Mouse (Mus musculus): ENCODE data around the gene Fads6. TPM values are rescaled to one million over a fixed set of nuclear protein-coding genes. Genes with fewer than 3 reads are reported as not detected.

The Fads6 gene
- polyA plus RNA-seq, 1 experiment, result 0.07 TPM

DNA sequence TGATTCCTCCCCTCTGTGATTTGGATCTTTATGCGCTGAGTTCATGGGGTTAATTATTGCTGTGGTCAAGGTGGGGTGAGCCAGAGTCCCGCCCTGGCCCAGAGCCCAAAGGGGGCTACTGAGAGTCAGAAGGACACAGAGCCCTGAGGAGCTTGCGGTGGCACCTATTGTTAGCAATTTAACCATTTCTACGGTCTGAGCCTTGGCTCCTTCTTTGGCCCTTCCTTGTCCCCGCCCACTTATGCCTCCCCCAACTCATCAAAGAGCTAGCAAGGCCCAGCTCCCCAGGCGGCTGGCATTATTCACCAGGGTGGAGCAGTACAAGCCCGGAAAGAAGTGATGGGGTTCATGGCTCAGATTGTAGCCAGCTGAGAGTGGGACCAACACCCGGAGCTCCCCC, 9.4 kb upstream of the Fads6 start, which contains the start of gene Otop2:
Gene Otop2, plus strand, starts transcription at position 301 of the 400 bp plus-strand sequence.
- TF ChIP-seq GATA1 (IDR thresholded peaks at IDR 0.05; ENCODE audit: borderline replicate concordance, low read length), result no peak
- no peak for TF ChIP-seq FLI1 (IDR thresholded peaks at IDR 0.05; ENCODE audit: low read length)
- H3K4me1 ChIP-seq, result peaks cover 11% of the 10 kb centered on the region
- peak within 1 kb of the TSS; percentile 23 for H3K4me3 ChIP-seq (replicated peaks)
- H3K36me3 ChIP-seq (replicated peaks; ENCODE audit: low read length), result no peaks in the 10 kb centered on the region
- no peaks in the 10 kb centered on the region for H3K9me3 ChIP-seq
- H3K27me3 ChIP-seq (replicated peaks), result peaks cover 84% of the 10 kb centered on the region

DNA sequence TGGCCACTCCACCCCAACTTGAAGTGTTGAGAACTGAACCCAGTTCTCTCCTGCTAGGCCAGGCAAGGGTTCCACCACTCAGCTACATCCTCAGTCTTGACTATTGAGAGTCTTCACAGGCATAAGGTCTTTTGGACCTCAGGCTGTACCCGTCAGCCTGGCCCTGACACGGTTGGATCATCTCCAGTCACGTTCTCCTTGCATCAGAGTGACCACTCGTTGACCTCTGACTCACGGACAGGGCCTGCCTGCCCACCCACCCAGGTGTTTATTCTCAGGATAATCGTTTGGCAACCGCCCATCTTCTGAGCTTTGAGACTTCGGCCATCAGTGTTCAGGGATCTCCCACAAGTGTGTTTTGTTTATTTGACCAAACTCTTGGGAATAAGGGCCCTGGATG, 5.7 kb upstream of the Fads6 start:
- Histone ChIP-seq H3K4me1 (peaks cover 8% of the 10 kb centered on the region), H3K4me3 (replicated peaks) (no peak overlapping the region), H3K27me3 (replicated peaks) (peaks cover 66% of the 10 kb centered on the region)

DNA sequence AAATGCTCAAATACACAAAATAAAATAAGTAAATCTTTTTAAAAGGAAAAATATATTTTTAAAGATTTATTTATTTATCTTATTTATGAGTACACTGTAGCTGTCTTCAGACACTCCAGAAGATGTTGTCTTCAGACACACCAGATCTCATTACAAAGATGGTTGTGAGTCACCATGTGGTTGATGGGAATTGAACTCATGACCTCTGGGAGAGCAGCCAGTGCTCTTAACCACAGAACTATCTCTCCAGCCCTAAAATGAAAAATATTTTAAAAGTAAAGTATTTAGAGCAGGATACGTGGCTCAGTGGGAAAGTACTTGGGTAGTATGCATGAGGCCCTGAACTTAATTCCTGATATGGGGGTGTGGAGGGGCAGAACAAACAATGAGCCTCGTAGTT, 3.9 kb upstream of the Fads6 start:
- Histone ChIP-seq H3K27me3 (replicated peaks) (peaks cover 66% of the 10 kb centered on the region), H3K36me3 (replicated peaks; ENCODE audit: low read length) (no peaks in the 10 kb centered on the region)
- TF ChIP-seq GATA1 (IDR thresholded peaks at IDR 0.05; ENCODE audit: borderline replicate concordance, low read length) (no peak), FLI1 (IDR thresholded peaks at IDR 0.05; ENCODE audit: low read length) (no peak)

More for the DNA sequence above, 5.7 kb upstream of the Fads6 start:
- Histone ChIP-seq H3K36me3 (replicated peaks; ENCODE audit: low read length) (no peaks in the 10 kb centered on the region), H3K9me3 (peaks cover 9% of the 10 kb centered on the region; the same call in 1 of the 2 replicates)
- no peak for TF ChIP-seq GATA1 (IDR thresholded peaks at IDR 0.05; ENCODE audit: borderline replicate concordance, low read length)
- TF ChIP-seq FLI1 (IDR thresholded peaks at IDR 0.05; ENCODE audit: low read length), result no peak

DNA sequence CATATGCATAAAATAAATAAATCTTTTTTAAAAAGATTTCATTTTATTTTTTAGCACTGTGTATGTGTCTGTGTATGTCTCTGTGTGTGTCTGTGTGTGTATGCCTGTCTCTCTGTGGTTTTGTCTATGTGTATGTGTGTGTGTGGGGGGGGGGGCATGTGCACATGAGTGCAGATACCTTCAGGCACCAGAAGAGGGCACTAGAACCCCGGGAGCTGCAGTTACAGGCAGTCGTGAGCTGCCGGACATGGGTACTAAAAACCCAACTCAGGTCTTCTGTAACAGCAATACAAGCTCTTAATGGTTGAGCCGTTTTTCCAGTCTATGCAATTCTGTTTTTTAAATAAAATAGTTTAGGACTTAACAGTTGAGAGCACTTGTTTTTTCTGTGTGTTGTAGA, 3.3 kb upstream of the Fads6 start:
- TF ChIP-seq FLI1 (IDR thresholded peaks at IDR 0.05; ENCODE audit: low read length), result no peak
- TF ChIP-seq GATA1 (IDR thresholded peaks at IDR 0.05; ENCODE audit: borderline replicate concordance, low read length), result no peak
- Histone ChIP-seq H3K4me1 (peaks cover 12% of the 10 kb centered on the region), H3K9me3 (peaks cover 9% of the 10 kb centered on the region; the same call in 1 of the 2 replicates)

More for the DNA sequence above, 3.9 kb upstream of the Fads6 start:
- Histone ChIP-seq H3K4me3 (replicated peaks) (no peak overlapping the region), H3K4me1 (peaks cover 17% of the 10 kb centered on the region), H3K9me3 (peaks cover 9% of the 10 kb centered on the region; the same call in 1 of the 2 replicates)

DNA sequence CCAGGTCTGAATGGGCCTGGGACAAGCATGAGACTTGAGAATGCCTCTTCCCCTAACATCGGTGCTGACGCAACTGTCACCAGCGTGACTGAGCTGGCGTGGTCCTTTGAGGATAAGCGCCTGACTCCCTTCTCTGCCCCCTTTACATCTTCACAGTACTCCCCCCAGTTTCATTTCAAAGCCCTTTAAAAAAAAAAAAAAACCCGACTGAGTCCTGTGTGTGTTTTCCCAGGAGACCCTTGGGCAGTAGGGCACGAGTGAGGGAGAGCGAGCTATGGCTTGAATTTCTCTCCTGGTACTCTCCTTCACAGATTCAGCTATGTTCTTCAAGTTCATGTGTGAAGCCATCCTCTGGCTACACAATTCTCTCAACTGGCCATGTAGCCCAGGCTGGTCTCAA, 697 bp upstream of the Fads6 start:
- peaks cover 70% of the 10 kb centered on the region for H3K27me3 ChIP-seq (replicated peaks)
- H3K4me1 ChIP-seq, result peaks cover 12% of the 10 kb centered on the region
- peaks cover 20% of the 10 kb centered on the region for H3K9me3 ChIP-seq
- no peak overlapping the region for H3K4me3 ChIP-seq (replicated peaks)
- H3K36me3 ChIP-seq (replicated peaks; ENCODE audit: low read length), result no peaks in the 10 kb centered on the region
- TF ChIP-seq GATA1 (IDR thresholded peaks at IDR 0.05; ENCODE audit: borderline replicate concordance, low read length), result no peak
- TF ChIP-seq FLI1 (IDR thresholded peaks at IDR 0.05; ENCODE audit: low read length), result no peak

More for the DNA sequence above, 3.3 kb upstream of the Fads6 start:
- no peak overlapping the region for H3K4me3 ChIP-seq (replicated peaks)
- H3K27me3 ChIP-seq (replicated peaks), result peaks cover 69% of the 10 kb centered on the region
- no peaks in the 10 kb centered on the region for H3K36me3 ChIP-seq (replicated peaks; ENCODE audit: low read length)

- peaks cover 20% of the 10 kb centered on the region for H3K9me3 ChIP-seq
- peak overlapping the region; percentile 88 for H3K4me3 ChIP-seq (replicated peaks)
- peaks cover 12% of the 10 kb centered on the region for H3K4me1 ChIP-seq
Observed at GRCm38 (mm10) chr11:115296471-115297210, 822 bp downstream of the Fads6 start.

DNA sequence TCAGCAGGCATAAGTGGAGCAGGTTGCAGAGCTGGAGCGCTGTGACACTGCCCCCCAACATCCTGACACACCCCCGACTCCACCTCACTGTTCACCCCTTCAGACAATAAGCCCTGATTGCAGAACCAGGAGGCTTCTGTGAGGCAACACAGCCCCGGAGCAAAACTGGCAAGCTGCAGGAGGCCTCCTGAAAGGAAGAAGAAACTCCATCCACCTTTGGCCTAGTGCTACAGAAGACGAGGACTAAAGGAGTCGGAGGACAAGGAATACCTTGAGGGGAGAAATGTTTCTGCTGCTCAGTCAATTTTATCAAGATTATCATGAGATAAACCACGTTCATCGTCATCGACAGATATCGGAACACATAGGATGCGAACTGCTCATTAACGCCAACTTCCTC, 1.5 kb downstream of the Fads6 start:
- no peaks in the 10 kb centered on the region for H3K36me3 ChIP-seq (replicated peaks; ENCODE audit: low read length)
- TF ChIP-seq FLI1 (IDR thresholded peaks at IDR 0.05; ENCODE audit: low read length), result no peak
- no peak for TF ChIP-seq GATA1 (IDR thresholded peaks at IDR 0.05; ENCODE audit: borderline replicate concordance, low read length)
- peaks cover 12% of the 10 kb centered on the region for H3K4me1 ChIP-seq
- H3K4me3 ChIP-seq (replicated peaks), result no peak overlapping the region
- H3K9me3 ChIP-seq, result peaks cover 20% of the 10 kb centered on the region
- peaks cover 80% of the 10 kb centered on the region for H3K27me3 ChIP-seq (replicated peaks)

More at GRCm38 (mm10) chr11:115296471-115297210, 822 bp downstream of the Fads6 start:
- H3K36me3 ChIP-seq (replicated peaks; ENCODE audit: low read length), result no peaks in the 10 kb centered on the region
- TF ChIP-seq GATA1 (IDR thresholded peaks at IDR 0.05; ENCODE audit: borderline replicate concordance, low read length) (no peak), FLI1 (IDR thresholded peaks at IDR 0.05; ENCODE audit: low read length) (no peak)
- peaks cover 75% of the 10 kb centered on the region for H3K27me3 ChIP-seq (replicated peaks)

DNA sequence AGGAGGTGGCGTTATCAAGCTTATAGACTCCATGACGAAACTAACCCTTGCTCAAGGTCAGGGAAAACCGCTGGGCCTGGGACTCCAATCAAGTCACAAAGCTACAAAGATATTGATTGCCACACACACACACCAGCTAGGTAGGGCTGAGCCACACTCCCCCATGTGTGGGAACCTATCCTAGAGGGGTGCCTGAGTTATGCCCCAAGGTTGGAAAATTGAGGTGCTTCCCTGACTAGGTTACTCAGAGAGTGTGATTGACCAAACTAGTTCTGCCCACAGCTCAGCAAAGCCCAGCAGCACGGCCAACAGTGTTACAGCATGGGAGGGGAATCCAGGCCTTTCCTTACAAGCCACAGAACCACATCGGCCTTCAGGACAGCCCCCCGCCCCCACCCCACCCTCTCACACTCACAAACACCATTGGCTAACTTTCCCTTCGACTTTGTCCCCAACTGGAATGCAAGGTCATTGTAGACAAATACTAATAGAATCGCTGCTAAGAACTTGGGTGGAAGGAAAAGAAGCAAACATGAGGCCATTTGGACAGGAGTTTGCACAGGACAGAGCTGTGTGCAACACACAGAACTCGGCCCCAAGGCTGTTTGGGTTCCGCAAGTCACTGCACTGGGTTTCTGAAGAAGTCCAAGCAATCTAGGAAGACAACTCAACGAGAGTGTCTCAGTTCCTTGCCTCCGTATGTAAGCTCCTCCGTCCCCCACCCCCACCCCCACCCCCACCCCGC, 4.7 kb downstream of the Fads6 start:
- Histone ChIP-seq H3K27me3 (replicated peaks) (peaks cover 80% of the 10 kb centered on the region), H3K4me3 (replicated peaks) (no peak overlapping the region), H3K4me1 (peaks cover 11% of the 10 kb centered on the region), H3K36me3 (replicated peaks; ENCODE audit: low read length) (no peaks in the 10 kb centered on the region), H3K9me3 (peaks cover 11% of the 10 kb centered on the region)
- TF ChIP-seq FLI1 (IDR thresholded peaks at IDR 0.05; ENCODE audit: low read length), result no peak
- no peak for TF ChIP-seq GATA1 (IDR thresholded peaks at IDR 0.05; ENCODE audit: borderline replicate concordance, low read length)

- TF ChIP-seq GATA1 (IDR thresholded peaks at IDR 0.05; ENCODE audit: borderline replicate concordance, low read length), result no peak
- no peak for TF ChIP-seq FLI1 (IDR thresholded peaks at IDR 0.05; ENCODE audit: low read length)
- Histone ChIP-seq H3K27me3 (replicated peaks) (peaks cover 70% of the 10 kb centered on the region), H3K36me3 (replicated peaks; ENCODE audit: low read length) (no peaks in the 10 kb centered on the region), H3K4me1 (0 out of 2 replicates have a peak, but pooled peaks cover 4% of the 10 kb centered on the region), H3K9me3 (peaks cover 11% of the 10 kb centered on the region), H3K4me3 (replicated peaks) (no peak overlapping the region)
Observed at GRCm38 (mm10) chr11:115291503-115291902, 6.0 kb downstream of the Fads6 start.

GRCm38 (mm10) chr11:115290919-115291318, 6.5 kb downstream of the Fads6 start:
- peaks cover 8% of the 10 kb centered on the region for H3K4me1 ChIP-seq
- H3K9me3 ChIP-seq, result peaks cover 11% of the 10 kb centered on the region
- H3K27me3 ChIP-seq (replicated peaks), result peaks cover 70% of the 10 kb centered on the region
- no peak for TF ChIP-seq FLI1 (IDR thresholded peaks at IDR 0.05; ENCODE audit: low read length)
- TF ChIP-seq GATA1 (IDR thresholded peaks at IDR 0.05; ENCODE audit: borderline replicate concordance, low read length), result no peak
- no peaks in the 10 kb centered on the region for H3K36me3 ChIP-seq (replicated peaks; ENCODE audit: low read length)
- no peak overlapping the region for H3K4me3 ChIP-seq (replicated peaks)

Data from megakaryocyte, embryonic 14.5 days (primary cell).